Mouse (Mus musculus) small intestine, adult 2 months (tissue): Measurements from ENCODE around the gene Atp6v0a4.

Experiments
- CTCF ChIP-seq: fragments of 200-500 bp; IDR thresholded peaks from 2 replicates; pipeline ENCODE4 v1.5.1; 2012; ENCODE audit warnings: low read depth, mild to moderate bottlenecking, control low read depth, inconsistent platforms, low read length, moderate library complexity, mixed read lengths; ENCODE audit not compliant: insufficient replicate concordance, insufficient read length; ENCODE audit errors: extremely low read depth
- POLR2A ChIP-seq: fragments of 200-500 bp; IDR thresholded peaks from 2 replicates; pipeline ENCODE4 v1.6.1; 2012; ENCODE audit warnings: low read depth, mild to moderate bottlenecking, control low read depth, inconsistent platforms, low read length, moderate library complexity

DNA sequence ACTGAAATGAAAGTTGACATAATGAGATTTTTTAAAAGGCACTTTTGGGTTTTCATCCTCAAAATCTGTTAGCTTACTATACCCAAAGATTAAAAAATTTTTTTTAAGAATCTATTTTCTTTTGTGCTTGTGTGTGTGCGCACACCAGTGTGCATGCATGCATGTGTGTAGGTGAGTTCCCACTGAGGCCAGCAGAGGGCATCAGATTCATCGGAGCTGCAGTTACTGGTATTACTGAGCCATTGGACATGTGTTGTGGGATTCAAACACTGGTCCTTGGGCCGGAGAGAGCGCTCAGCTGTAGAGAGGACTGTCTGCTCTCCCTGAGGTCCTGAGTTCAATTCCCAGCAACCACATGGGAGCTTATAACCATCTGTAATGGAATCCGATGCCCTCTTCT is 5.5 kb upstream of the Atp6v0a4 start:
- TF ChIP-seq CTCF (peak; percentile 9; the same call in 1 of the 2 replicates), POLR2A (no peak)
